Mouse (Mus musculus) heart, adult 9 months (tissue): ENCODE results near the gene Acvr1b.
A peak's percentile ranks its signal among the peaks of the same experiment; 100 is the strongest.

ENCODE experiments used
- DNase-seq, 2 experiments: peaks; one replicate each; pipeline ENCODE4 v3.0.0; 2022; ENCODE audit warnings: low spot score in 2 of 2

Acvr1b gene

GRCm38 (mm10) chr15:101146100-101146965, 27.5 kb upstream of the Acvr1b start:
- peak in 1 of 2 experiments; percentile 21 for DNase-seq

DNA sequence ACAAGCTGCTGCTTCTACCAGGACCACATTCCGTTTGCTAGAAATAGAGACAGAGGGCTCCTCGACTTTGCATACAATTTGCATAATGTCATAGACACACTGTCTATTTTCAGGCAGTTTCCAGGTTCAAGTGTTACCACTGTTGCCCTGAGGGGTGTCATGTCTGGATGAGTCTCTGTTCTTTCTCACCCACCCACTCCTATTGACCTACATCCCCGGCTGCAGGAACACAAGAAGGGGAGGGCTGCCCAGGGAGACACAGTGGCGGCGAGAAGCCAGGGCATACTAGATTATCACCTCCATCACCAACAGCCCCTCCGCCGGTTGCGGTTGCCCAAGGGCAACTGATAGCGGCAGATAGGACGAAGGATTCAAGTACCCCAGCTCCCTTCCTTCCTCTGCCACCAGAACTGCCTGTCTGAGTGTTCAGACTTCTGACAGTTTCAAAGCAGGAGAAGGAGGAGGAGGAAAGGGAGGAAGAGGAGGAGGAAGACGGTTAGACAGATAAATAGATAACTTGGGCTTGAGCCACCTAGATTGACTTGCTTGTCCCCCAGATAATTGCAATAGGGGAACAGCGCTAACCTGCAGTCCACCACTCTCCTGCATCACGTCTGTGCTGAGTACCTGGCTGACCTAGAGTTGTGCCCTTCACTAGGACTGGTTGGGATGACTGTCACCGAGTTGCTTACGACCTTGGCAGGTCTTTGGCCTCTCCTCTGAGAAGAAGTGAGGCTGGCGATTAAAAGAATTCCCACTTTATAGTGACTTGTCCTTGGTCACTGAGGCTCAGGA, 26.6 kb upstream of the Acvr1b start:
- DNase-seq: no peak

GRCm38 (mm10) chr15:101147910-101148273, 26.0 kb upstream of the Acvr1b start:
- DNase-seq: peak; percentile 61 to 67

DNA sequence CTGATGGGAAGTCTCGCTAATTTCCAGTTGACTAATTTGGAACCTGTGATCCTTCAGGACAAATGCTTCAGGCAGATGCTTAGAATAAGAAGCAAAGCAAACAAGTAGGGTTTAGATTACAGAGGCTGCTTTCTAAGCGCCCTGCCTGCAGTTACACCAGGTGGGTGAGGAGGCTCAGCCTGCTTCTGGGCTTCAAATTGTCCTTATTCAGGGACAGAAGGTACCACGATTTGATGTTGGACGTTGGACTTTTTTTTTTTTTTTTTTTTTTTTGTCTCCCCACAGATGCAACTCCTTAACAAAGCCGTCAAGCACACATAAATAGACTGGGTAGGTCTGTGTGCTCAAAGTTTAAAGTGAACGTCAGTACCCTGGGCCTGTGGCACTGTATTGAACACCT, 25.3 kb upstream of the Acvr1b start:
- DNase-seq: no peak

GRCm38 (mm10) chr15:101151409-101152261, 22.2 kb upstream of the Acvr1b start:
- DNase-seq: no peak

DNA sequence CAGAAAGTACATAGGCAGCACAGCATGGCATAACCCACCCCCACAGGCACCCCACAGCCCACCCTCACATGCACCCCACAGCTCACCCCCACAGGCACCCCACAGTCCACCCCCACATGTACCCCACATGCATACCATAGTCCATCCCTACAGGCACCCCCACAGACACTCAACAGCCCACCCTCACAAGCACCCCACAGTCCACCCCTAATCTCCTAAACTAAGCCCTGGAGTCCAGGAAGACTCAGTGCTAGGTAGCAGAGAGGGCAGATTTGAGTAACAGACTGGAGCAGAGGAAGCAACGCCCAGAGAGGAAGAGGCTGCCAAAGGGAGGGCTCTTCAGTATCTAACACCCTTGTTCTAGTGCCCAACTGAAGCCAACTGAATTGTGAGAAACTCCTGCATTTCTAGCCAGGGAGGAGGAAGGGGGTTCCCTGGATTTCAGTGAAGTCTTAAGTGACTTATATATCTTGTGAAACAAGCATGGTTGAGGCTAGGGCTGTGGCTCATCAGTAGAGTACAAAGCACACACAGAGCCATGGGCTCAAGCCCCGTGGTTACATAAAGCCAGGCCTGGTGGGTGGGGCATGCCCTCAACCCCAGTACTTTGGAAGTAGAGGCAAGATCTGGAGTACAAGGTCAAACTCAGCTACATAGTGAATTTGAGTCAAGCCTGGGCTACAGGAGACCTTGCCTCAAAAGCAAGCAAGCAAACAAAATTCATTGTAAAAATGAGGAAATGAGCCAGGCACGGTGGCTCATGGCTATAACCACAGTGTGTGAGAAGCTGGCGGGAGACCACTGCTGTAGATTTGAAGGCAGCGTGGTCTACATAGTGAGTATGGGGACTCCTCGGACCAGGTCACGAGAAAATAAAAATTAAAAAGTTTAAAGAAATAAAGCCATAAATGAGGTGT, 18.9 kb upstream of the Acvr1b start:
- DNase-seq: no peak

DNA sequence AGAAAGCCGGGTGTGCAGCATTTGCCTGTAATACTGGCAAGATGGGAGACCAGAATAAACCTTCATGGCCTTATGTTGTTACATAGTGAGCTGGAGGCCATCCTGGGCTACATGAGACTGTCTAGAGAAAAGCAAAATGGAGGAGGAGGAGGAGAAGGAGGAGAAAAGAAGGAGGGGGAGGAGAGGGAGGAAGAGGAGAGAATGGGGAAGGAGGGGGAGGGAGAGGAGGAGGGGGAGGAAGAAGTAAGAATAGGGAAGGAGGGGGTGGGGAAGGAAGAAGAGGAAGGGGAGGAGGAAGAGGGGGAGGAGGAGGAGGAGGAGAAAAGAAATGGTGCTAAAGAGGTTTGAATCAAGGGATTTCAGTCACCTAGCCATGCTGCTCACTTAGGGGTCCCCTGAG, 13.7 kb upstream of the Acvr1b start:
- DNase-seq: no peak

DNA sequence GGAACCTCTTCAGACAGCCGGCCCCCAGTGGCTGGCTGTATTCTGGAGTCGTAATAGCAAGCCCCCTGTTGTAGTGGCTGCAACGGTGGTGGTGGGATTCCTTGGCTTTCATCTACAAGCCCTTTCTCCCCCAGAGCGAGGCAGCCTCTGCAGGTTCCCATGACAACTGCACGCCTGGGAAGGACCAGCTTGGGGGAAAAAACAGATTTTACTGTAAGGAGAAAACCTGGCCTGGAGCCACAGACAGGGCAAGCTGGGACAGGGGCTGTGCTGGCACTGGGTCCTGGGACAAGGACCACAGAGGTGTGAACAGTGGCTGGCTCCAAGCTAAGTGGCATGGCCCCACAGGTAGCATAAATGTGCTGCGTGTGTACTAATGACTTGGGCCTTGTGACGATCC, 13.3 kb upstream of the Acvr1b start:
- DNase-seq: no peak

DNA sequence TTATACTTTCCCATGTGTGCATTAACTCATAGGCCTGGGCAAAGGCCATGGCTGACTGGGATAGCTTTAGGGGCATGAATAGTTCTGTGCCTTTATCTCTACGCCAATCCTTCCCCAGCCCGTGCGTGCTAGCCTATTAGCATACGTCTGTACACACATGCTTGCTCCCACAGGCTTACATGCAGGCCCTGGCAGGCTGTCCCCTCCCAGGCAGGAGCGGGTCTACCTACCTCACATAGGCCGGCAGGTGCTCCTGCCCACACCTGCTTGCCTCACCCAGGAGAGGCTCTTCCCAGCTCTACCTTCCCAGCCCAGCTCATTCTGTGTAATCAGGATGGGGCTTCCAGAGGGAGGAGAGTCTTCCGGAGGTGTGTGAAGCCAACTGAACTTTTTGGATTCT, 12.3 kb upstream of the Acvr1b start:
- no peak for DNase-seq

DNA sequence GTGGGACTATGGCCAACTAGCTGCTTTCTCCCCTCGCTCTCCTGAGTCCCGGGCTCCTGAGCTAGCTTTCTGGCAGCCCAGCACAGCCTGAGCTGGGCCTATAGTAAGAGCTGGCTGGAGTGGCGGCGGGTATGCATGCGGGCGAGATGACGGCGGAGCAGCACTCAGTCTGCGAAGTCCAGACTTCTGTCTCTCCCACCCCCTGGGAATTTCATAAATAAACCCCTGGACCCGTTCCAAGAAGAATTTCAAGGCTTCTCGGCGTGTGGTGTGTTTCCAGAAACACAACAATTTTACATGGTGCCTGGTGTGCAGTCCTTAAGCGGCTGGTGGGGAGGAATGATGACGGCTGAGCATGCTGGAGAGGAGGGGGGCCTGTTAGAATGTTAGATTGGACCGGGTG, 10.8 kb upstream of the Acvr1b start:
- no peak for DNase-seq

DNA sequence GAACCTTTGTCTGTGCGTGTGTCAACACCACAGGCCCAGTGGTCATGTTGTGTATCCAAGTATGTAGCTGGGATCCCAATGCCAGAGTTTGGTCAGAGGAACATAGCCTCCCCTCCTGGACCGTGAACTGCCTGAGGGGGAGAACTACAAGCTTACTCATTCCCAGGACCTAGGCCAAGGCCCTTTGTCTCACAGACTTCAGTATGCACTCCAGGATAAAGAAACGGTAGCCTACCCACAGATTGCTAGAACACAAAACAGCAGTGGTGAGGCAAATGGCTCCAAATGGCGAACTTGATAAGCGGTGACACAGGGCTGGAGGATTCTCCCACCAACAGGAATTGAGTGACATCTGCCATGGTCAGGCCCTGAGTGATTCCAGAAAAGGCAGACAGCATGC, 10.0 kb upstream of the Acvr1b start:
- DNase-seq: no peak

DNA sequence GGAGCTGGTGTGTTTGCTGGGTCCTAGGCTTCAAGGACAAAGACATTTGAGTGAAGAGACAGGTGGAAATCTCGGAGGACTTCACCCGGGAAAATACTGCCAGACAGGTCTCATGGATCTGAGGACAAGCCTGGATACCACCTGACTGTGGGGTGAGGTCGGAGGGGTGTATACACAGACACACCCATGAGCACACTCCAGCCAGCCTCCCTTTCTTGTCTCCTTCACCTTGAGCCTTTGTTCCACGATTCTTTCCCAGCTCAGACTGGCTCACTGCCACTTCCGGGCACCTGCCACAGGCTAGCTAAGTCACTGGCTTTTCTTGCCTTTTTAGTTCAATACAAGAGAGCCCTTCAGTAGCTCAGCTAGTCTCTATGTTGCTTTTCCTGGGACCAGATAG, 9.6 kb upstream of the Acvr1b start:
- no peak for DNase-seq

DNA sequence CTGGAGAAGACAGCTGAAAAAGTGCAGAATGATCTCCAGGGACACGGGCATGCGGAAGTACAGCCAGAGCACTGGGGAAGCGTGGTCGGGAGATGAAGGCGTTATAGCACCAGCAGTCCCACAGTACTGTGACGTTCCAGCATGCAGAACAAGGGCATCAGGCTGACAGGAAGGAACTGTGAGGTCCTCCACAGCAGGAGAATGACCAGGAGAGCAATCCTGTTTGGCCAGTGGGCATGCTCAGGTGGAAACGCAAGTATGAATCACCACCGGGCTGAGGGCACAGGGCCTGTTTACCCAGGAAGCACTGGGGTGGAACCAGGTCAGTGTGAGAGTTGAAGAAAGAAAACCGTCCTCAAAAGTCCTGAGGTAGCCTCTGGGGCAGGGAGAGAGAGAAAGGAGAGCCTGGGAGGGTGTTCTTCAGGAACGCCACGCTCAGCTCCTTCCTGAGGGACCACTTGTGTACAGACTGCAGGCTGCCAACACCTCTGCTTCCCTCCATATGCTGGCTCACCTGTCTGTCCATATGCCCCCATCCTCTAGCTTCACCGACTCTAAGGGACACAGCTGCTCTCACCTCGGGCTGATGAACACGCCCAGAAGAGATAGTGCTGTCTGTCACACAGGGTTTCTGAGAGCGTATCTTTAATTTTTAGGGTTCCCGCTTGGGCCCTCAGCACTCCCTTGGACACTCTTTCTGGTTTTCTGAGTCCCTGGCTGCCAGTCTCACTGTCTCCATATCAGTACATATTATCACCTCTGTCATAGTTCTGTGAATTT, 8.0 kb upstream of the Acvr1b start:
- no peak for DNase-seq

DNA sequence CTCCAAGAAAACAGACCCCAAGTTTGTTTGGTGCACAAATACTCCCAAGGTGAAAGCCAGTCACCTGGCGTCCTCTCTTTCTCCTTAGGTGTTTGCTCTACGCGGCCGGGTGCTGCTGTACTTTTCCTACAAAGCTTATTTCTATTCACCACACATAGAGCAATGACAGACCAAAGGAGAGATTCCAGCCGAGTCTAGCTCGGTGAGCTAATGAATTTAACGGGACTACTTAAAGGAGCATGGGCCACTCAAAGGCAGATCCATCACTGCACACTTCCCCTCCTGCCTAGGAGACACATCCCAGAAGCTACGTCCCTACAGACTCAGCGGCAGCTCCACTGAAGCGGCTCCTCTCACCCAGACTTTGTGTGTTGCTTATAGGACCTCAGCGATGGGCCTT, 6.3 kb upstream of the Acvr1b start:
- DNase-seq: no peak

- no peak for DNase-seq
Measured at GRCm38 (mm10) chr15:101169910-101170309, 4.0 kb upstream of the Acvr1b start.

DNA sequence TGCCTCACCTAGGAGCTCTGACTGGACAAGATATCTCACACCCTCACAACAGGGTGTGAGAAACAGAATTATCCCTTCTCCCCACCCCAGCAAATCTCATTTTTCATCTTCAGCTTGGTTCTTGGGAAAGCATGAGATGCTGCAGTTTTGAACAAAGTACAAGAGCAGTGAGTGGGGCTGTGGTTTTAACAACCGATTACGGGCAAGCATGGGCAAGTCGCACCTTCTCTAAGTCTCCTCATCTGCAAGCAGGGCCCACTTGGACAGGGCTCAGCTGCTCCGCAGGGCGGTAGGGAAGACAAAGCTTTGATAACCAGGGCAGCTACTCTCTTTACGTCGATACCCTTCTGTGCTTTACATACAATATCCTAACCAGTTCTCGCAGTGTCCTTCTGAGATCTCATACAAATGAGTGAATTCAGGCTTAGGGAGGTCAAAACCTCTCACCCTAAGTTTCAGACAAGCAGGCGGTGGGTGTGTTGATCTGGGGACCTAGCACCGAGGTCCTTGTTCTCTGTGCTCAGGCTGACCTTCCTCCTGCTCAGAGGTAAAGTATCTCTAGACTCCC, 3.4 kb upstream of the Acvr1b start:
- no peak for DNase-seq

GRCm38 (mm10) chr15:101171272-101171671, 2.6 kb upstream of the Acvr1b start:
- no peak for DNase-seq

GRCm38 (mm10) chr15:101172016-101172415, 1.9 kb upstream of the Acvr1b start:
- no peak for DNase-seq

DNA sequence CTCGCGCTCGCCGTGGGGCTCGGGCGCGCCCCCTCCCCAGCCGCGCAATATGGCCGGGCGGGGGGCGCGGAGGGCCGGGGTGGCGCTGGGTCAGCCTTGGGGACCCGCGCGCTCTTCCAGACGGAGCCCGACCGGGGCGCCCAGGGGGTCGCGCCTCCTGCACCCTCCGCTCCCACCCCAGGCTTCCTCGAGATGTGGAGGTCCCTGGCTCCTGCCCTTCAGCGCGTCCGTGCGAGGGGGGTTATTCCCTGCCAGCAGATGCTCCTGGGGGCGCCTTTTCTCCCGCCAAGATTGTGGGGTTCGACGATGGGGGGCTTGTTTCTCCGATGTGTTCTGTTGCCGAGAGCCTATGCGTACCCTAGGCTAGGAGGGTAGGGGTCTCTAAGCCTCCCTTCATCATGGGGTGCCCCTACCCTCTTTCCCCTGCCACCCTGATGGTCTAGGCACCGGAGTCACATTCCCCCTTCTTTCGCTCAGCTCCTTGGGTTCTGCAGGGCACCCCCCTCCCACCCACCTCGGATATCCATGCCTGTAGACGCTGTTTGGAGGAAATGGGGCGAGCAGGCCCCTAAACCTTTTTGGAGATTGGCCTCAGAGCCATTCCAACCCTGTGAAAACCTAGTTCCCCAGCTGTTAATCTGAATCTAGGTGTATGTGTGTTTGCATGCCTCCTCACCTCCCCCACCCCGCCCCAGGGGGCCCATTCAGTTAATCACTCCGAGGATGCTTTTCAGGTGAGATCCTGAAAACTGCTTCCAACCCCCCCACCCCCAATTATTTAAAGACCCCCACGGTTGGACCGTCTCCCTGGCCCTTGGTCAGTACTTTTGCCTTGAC, 645 bp downstream of the Acvr1b start:
- DNase-seq: peak in 1 of 2 experiments; percentile 37
